Mouse (Mus musculus) bone marrow macrophage, adult 2 months (primary cell): ENCODE results near the gene Nmral1. TPM values are rescaled to one million over a fixed set of nuclear protein-coding genes. Genes with fewer than 3 reads are reported as not detected.
A peak's percentile ranks its signal among the peaks of the same experiment; 100 is the strongest.
"Not testable (repeated sequence)": the region's sequence is repeated elsewhere in the genome, so short reads cannot be mapped to it uniquely, and the experiment has no call there.

ENCODE experiments used
- H3K27ac ChIP-seq: 2 replicates; pipeline ENCODE4 v1.5.1; 2012; ENCODE audit warnings: low read depth, low read length; ENCODE audit not compliant: insufficient read depth
- H3K4me1 ChIP-seq: 2 replicates; pipeline ENCODE4 v1.6.1; 2012; ENCODE audit warnings: low read length; ENCODE audit not compliant: control insufficient read depth, insufficient read depth
- H3K4me3 ChIP-seq: 2 replicates; pipeline ENCODE4 v1.5.1; 2012; ENCODE audit warnings: mild to moderate bottlenecking, low read length, moderate library complexity; ENCODE audit not compliant: insufficient read depth
- CTCF ChIP-seq: IDR thresholded peaks from 2 replicates; pipeline ENCODE4 v1.5.1; 2012; ENCODE audit warnings: low read depth, mild to moderate bottlenecking, low read length, moderate library complexity
- POLR2A ChIP-seq: IDR thresholded peaks from 2 replicates; pipeline ENCODE4 v1.6.1; 2012; ENCODE audit warnings: mild to moderate bottlenecking, low read depth, low read length, borderline replicate concordance
- polyA plus RNA-seq: library from polyadenylated mRNA; stranded (reverse); fragments of >200 nt; gene quantifications from 2 replicates; pipeline ENCODE4 v1.2.4, GENCODE M21; 2012; ENCODE audit not compliant: missing spikeins, insufficient read depth, insufficient read length

Nmral1 gene
- polyA plus RNA-seq, 1 experiment, result 18.7 TPM

DNA sequence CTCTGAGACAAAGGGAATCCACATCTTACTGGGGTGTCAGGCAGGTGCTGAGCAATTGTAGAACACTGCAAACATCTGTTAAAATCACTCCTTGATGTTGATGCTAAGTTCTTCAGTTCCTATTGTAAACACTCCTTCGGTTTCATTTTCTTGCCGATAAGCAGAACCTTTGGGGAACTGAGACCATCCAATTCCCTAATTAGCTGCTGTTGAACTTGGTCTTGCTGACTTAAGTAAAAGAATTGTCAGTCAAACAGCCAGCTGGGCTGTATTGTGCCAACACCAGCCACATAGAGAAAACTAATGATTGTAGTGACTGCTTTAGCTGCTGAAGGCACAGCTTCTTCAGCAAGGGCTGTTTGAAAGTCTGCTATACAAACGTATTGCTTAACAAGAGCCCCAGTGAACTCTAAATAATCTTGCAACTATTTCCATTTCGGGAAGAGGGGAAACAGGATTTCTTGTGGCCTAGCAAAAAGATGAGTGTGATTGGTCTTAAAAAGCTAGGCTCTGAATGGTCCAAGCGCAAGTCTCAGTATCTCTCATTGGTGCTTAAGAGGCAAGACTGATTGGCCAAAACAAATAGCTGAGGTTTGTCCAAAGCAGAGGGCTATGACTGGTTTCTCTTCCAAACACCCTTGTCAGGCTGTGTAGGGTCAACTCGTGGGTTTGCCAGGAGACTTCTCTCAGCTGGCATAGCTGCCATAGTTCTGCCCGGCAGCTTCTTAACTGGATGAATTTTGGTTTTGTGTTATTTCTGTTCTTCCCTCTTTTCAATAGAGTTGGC lies 3.2 kb upstream of the Nmral1 start:
- Histone ChIP-seq H3K27ac (peak overlapping the region; percentile 96), H3K4me1 (peaks cover 26% of the 10 kb centered on the region), H3K4me3 (peak overlapping the region; percentile 24)
- TF ChIP-seq POLR2A (no peak), CTCF (no peak)

DNA sequence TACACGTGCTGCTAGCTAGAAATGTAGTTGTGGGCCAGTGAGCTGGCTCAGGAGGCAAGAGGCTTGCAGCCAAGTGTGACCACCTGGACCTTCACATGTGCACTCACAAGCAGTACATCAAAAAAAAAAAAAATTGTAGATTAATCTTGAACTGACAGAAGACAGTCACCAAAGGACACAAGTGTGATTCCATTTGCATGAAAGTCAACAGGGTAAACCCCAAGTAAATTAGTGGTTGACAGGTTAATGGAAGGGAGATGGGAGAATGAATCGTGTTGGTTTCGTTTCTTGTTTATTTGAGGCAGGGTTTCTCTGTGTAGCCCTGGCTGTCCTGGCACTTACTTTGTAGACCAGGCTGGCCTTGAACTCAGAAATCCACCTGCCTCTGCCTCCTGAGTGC lies 1.3 kb downstream of the Nmral1 start:
- peak overlapping the region; percentile 71; the same call in 1 of the 2 replicates for H3K4me3 ChIP-seq

DNA sequence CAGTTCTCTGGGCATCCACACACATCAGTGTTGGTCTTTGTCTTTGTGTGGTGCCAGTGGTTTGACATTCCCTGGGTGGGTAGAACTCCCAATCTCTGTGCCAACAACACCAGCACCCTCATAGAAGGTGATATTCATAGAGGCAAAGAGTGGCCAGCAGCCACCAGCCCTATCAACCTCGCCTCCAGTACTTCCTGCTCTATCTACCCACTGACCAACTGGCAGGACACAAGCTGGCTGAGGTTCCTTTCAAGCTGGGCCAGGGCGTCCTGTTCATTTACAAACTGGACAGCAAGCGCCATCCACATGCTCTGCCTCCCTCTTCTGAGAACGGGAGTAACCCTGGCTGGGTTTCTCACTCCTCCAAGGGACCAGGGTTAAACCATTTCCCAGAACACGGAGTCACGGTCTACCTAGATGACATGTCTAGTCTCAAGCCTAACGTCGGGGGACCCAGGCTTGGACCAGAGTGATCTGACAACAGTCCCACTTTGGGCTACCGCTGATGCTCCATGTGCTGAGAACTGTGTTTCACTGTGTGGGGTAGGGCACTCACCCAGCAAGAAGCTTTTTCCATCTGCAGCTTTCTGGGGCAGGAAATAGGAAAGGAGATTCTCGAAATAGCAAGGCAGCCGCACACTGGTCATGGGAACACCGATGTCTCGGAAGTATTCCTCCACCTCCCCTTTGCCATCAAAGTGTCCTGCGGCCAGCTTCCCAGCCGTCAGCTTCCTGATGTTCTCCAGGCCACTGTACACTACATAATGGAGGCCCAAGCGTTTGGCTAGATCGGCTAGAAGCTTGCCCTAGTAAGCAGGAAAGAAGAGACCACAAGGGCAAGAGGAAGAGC lies 5.1 kb downstream of the Nmral1 start:
- no peak overlapping the region for H3K27ac ChIP-seq
- TF ChIP-seq POLR2A, result no peak
- TF ChIP-seq CTCF, result no peak
- no peak overlapping the region for H3K4me3 ChIP-seq
- no peaks in the 10 kb centered on the region for H3K4me1 ChIP-seq

More for the DNA sequence above, 1.3 kb downstream of the Nmral1 start:
- TF ChIP-seq CTCF (no peak), POLR2A (no peak)
- peaks cover 7% of the 10 kb centered on the region for H3K4me1 ChIP-seq
- no peak overlapping the region for H3K27ac ChIP-seq

- Histone ChIP-seq H3K27ac (no peak overlapping the region), H3K4me3 (no peak overlapping the region), H3K4me1 (no peaks in the 10 kb centered on the region)
- no peak for TF ChIP-seq POLR2A
Measured at GRCm38 (mm10) chr16:4711173-4711572, 8.0 kb downstream of the Nmral1 start.

DNA sequence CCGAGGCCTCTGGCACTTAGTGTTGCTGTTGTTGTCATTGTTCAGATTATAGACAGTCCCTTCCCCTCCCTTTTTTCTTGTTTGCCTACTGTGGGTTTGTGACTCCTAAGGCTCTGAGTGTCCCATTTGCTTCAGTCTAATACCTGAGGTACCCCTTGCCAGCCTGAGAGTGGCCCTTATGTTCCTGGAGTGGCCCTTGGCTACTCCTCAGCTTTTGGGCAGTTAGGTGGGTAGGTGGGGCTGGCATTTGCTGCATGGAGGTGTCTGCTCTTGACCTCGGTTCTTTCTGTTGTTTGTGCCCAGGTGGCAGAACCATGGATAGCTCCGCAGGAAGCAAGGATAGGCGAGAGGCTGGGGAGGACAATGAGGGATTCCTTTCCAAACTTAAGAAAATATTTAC lies 13.6 kb downstream of the Nmral1 start:
- no peak overlapping the region for H3K27ac ChIP-seq
- no peak overlapping the region for H3K4me3 ChIP-seq
- no peaks in the 10 kb centered on the region for H3K4me1 ChIP-seq
- TF ChIP-seq CTCF (no peak), POLR2A (no peak)

GRCm38 (mm10) chr16:4702646-4703045 lies 16.5 kb downstream of the Nmral1 start:
- Histone ChIP-seq H3K27ac (no peak overlapping the region), H3K4me3 (no peak overlapping the region), H3K4me1 (no peaks in the 10 kb centered on the region)
- TF ChIP-seq CTCF, result no peak
- TF ChIP-seq POLR2A, result no peak

DNA sequence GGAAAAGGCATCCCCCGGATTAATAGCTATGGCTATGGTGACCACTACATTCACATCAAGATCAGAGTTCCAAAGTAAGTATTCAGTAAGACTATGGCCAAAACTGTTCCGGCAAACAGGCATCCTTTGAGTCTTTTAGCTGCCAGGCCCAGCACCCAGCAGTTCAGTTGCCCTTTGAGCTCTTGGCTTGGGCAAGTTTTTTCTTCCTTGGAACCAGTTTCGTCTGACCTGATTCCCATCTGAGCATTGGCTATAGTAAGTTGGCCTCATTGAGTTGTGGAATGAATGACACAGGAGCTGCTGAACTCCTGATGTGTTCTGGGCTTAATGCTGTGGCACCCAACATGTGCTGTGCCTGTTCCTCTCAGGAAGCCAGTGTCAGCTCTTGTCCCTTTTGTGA lies 17.9 kb downstream of the Nmral1 start:
- Histone ChIP-seq H3K4me3 (no peak overlapping the region), H3K27ac (no peak overlapping the region), H3K4me1 (no peaks in the 10 kb centered on the region)
- TF ChIP-seq POLR2A (no peak), CTCF (no peak)

- H3K4me1 ChIP-seq, H3K4me3 ChIP-seq, H3K27ac ChIP-seq: not testable (repeated sequence)
Measured at GRCm38 (mm10) chr16:4689371-4689770, 29.8 kb downstream of the Nmral1 start.

DNA sequence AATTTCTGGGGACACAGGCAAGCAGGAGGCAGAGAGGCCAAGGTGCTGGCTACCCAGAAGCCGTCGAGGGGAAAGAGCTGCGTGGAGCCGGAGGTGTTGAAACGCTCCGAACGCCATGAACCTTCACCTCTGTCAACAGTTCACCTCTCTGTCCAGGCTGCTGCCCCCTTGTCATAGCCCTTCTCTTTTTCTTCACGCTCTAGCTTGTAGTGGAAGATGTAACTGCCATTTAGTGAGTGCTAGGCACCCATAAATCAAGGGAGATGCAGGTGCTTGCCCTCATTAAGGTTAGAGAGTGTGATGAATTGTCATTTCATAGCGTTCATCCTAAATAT lies 34.7 kb downstream of the Nmral1 start:
- peaks cover 10% of the 10 kb centered on the region for H3K4me1 ChIP-seq
- no peak overlapping the region; the same call in 1 of the 2 replicates for H3K27ac ChIP-seq
- TF ChIP-seq CTCF (no peak), POLR2A (no peak)
- peak overlapping the region; percentile 82 for H3K4me3 ChIP-seq
